Mouse (Mus musculus): ENCODE results near the gene Bpnt1.
"Not testable (repeated sequence)": the region's sequence is repeated elsewhere in the genome, so short reads cannot be mapped to it uniquely, and the experiment has no call there.

The Bpnt1 gene

GRCm38 (mm10) chr1:185331983-185332430, at the start of gene Bpnt1:
TSS of gene Bpnt1 (plus strand) at chr1:185332149.
- peak; percentile 93 for DNase-seq (ENCODE audit: low read depth, low spot score)

DNA sequence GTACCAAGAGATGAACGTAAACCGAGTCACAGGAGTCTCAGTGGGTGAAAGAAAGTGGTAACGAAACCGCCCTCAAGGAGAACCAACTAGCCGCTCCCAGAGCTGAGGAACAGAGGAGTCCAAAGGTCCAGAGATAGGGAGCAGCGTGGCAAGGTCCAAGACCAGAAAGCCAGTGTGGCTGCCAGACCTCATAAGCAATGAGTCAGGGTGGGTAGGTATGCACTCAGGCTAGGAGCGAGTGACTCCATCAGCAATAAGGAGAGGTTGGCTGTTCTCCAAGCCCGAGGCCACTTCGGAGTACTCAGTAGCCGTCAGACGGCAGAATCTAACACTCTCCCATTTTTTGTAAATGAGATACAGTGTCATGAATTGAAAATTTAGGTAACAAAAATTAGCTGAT, 49.1 kb upstream of the Bpnt1 start:
- DNase-seq (ENCODE audit: low read depth, low spot score), result no peak

GRCm38 (mm10) chr1:185283247-185283646, 48.7 kb upstream of the Bpnt1 start:
- no peak for DNase-seq (ENCODE audit: low read depth, low spot score)

DNA sequence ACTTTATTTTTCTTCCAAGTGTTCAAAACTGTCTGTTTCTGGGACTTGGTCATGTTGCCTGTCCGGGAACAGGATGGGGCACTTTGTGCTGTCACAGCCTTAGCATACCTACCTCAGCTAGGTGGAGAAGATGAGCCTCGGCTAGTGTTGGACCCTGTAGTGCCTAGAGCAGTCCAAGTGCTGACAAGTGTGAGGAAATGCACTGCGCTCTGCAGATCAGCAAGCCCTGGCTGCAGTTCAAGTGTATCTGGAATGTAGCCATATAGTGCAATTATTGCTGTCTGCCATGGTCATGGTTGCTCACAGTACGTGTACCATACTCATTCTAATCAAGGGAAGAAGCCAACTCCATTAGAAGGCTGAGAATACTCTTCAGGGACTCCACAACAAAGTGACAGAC, 47.2 kb upstream of the Bpnt1 start:
- peak; percentile 35 for DNase-seq (ENCODE audit: low read depth, low spot score)

GRCm38 (mm10) chr1:185285171-185285570, 46.8 kb upstream of the Bpnt1 start:
- peak; percentile 24 for DNase-seq (ENCODE audit: low read depth, low spot score)

- DNase-seq (ENCODE audit: low read depth, low spot score), result no peak
These were observed 44.9 kb upstream of the Bpnt1 start for GRCm38 (mm10) chr1:185287066-185287465.

- DNase-seq (ENCODE audit: low read depth, low spot score), result peak; percentile 54
These were observed 42.7 kb upstream of the Bpnt1 start for GRCm38 (mm10) chr1:185289231-185289630.

DNA sequence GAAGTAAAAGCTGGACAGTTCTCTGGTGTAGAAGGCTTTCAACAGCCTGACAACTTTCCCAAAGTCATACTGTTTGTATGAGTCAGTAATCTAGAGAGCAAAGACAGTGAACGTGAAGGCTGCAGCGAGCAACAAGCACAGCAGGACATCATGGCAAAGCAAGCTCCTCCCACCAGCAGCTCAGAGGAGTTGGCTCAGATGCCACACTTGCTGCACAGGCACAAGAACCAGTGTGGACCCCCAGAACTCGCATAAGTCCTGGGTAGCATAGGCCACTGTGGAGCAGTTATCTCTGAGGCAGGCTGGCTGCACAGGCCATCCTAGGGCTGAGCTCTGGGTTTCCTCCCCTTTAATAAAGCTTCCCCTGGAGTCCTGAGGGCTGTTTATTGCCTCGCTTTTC, 40.6 kb upstream of the Bpnt1 start:
- no peak for DNase-seq (ENCODE audit: low read depth, low spot score)

DNA sequence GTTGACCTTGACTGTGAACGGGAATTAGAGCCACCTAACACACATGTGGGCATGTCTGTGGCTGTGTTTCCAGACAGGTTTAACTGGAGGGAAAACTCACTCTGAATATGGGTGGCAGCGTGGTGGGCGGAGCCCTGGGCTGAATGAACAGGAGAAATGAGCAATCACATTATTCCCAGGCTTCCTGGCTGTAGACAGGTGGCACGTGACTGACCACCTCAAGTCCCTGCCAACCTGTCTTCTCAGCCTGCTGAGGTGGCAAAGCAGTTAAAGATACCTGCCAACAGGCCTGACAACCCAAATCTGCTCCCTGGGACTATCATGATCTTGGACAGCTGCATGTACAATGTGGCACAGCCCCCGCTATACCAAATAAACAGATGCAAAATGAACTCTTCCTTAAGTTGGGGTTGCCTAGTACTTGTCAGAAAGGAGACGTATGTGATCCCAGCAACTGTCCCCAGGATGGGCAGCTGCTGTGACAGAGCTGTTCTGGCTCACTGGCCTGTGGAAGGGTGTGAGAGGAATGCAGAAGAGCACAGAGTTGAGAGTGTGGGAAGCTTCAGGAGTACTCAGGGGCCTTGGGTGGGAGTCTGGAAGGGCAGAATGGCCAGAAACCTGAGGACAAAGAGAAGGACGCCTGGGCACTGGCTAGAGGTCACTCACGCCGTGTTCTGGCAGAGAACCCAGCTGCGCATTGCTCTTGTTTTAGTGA, 39.1 kb upstream of the Bpnt1 start:
- DNase-seq (ENCODE audit: low read depth, low spot score), result no peak

GRCm38 (mm10) chr1:185296850-185297249, 35.1 kb upstream of the Bpnt1 start:
- no peak for DNase-seq (ENCODE audit: low read depth, low spot score)

- peak; percentile 69 for DNase-seq (ENCODE audit: low read depth, low spot score)
These were observed 33.5 kb upstream of the Bpnt1 start for GRCm38 (mm10) chr1:185298496-185298895.

DNA sequence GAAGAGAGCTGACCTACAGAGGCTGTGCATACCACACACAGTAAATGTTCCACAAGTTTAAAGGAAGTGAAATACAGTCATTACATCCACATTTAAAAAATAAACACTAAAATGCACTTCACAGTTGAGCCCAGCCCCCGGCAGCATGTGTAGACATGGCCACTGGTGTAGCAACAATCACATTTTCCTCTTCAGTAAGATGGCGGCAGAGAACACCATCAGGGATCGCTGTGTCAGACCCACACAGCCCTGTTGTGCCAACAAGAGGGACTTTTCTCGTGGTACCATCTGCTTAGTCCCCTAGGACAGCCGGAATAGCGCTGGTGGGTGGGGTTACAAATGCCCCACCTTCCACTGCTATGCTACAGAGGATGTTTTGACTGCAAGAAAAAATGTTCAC, 29.1 kb upstream of the Bpnt1 start:
- no peak for DNase-seq (ENCODE audit: low read depth, low spot score)

DNA sequence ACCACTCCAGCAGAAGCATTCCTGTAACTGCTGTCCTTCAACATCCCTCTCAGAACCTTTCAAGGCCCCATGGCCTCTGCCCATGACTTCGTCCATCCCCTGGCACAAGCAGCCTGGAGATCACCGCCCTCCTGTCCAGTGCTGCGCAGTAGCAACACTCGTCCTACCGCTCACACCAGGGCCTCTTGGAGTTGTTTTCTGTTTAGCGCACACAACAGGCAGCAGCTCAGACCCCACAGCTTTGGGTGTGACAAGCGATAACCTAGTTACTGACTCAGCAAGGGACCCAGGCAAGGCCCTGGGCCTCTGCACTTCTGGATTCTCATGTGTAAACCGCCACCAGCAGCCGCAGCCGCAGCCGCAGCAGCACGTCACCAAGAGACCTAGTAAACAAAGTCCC, 25.1 kb upstream of the Bpnt1 start:
- no peak for DNase-seq (ENCODE audit: low read depth, low spot score)

DNA sequence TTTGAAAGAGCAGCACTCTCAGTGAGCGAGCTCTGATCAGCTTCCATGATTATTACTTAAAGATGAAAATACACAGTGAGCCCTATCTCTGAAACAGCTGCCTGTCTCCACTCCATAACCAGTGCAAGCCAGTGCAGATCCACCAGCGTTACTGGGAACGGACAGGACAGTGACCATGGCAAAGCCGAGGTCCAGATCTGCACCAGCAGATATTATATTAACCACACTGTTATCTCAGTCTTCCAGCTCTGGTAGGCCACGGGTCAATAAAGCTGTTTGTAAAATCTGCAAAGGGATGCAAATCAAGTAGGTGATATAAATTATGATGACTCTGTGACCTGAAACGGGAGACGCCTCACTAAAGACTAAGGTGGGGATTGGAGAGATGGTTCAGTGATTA, 24.3 kb upstream of the Bpnt1 start:
- DNase-seq (ENCODE audit: low read depth, low spot score), result no peak

GRCm38 (mm10) chr1:185308334-185308733, 23.6 kb upstream of the Bpnt1 start:
- DNase-seq (ENCODE audit: low read depth, low spot score), result no peak

DNA sequence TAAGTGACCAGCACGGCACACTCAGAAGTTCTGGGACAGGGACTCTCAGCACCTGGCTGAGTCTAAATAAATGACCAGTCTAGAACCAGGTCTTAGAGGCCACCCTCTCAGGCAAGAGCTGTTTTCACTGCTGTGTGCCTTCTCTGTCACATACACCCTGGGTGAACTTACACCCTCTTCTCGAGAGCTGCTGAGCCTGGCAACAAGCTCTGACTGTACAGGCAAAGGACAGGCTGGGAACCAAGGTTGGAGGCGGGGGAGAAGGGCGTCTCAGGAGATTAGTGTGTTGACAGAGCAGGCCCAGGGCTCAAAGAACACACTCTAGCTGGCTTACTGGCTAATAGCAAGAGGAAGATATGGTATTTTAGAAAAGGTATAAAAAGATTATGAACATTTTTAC, 23.0 kb upstream of the Bpnt1 start:
- peak; percentile 53 for DNase-seq (ENCODE audit: low read depth, low spot score)

DNA sequence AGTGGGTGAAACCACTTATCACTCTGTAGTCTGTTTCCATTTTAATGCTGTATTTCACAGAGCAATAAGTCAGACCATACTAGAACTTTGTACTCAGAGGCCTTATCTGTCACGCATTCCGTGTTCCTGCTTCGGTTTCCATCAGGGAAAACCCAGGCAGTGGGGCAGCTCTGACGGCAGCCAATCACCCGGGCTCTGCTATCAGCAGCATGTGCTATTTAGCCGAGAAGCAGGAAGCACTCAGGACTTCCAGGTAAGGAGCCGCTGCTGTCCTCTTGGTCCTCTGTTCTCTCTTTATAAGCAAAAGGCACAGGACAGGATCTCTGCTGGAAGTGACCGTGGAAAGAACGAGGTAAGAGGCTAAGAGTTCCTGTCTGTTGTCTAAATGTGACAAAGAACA, 20.0 kb upstream of the Bpnt1 start:
- DNase-seq (ENCODE audit: low read depth, low spot score), result no peak

- DNase-seq (ENCODE audit: low read depth, low spot score), result no peak
These were observed 17.4 kb upstream of the Bpnt1 start for GRCm38 (mm10) chr1:185314546-185314945.

DNA sequence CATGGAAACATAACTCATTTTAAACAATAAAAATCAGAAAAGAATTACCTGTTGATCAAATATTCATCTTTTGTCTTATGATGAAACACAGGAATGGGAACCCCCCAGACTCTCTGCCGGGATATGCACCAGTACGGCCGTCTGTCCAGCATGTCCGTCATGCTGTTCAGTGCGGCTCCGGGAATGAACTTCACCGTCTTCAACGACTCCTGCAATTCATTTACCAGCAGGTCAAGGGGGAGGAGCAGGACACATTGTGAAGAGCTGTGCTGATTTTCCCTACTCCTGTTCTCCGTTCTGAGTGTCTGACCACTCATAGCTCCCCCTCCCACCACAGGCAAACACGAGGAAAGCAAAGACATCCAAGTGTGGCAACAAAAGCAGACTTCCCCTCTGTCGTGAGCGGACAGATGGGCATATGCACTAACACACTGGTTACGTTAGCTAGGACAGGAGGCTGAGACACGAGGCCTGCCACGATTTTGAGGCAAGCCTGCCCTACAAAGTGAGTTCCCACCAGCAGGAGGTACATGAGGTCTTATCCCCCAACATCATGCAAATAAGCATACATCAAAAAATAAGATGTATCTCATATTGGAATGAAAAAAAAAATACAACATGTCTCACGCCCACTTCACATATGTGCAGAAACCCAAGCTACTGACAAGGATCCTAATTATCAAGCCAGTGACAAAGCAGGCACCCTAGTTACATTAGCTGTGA, 15.9 kb upstream of the Bpnt1 start:
- no peak for DNase-seq (ENCODE audit: low read depth, low spot score)

GRCm38 (mm10) chr1:185327754-185328345, 4.1 kb upstream of the Bpnt1 start:
- not testable (repeated sequence) for DNase-seq (ENCODE audit: low read depth, low spot score)

GRCm38 (mm10) chr1:185328721-185329610, 3.0 kb upstream of the Bpnt1 start, which contains the start of gene Iars2:
TSS of gene Iars2 (minus strand) at chr1:185329396.
- peak; percentile 73 for DNase-seq (ENCODE audit: low read depth, low spot score)

GRCm38 (mm10) chr1:185329851-185330250, 2.1 kb upstream of the Bpnt1 start:
- DNase-seq (ENCODE audit: low read depth, low spot score), result no peak

Measured in skeletal muscle tissue, adult 2 months (tissue).